Mouse (Mus musculus) lung, postnatal 0 days (tissue): ENCODE data around the gene Ifnar2.

ENCODE experiments used
- CTCF ChIP-seq: IDR thresholded peaks from 2 replicates; pipeline ENCODE4 v1.5.1; 2016; ENCODE audit warnings: antibody characterized with exemption, mild to moderate bottlenecking
- EP300 ChIP-seq: IDR thresholded peaks from 2 replicates; pipeline ENCODE4 v1.6.1; 2016; ENCODE audit warnings: antibody characterized with exemption, mild to moderate bottlenecking, control low read depth

- TF ChIP-seq CTCF (no peak), EP300 (no peak)
Measured at GRCm38 (mm10) chr16:91428259-91428865, 55.8 kb downstream of the Ifnar2 start.
